Mouse (Mus musculus): ENCODE results near the gene Xrcc2. TPM values are rescaled to one million over a fixed set of nuclear protein-coding genes. Genes with fewer than 3 reads are reported as not detected.
"Not testable (repeated sequence)": the region's sequence is repeated elsewhere in the genome, so short reads cannot be mapped to it uniquely, and the experiment has no call there.

Xrcc2 gene
- total RNA-seq (2021): 1 to 10 TPM; 5.6 to 7.2 TPM

- DNase-seq: peak; percentile 97 to 98
- intact Hi-C loops (cut with DNase I): no loop called here
Measured at GRCm38 (mm10) chr5:25705567-25706349, at the start of gene Xrcc2. Gene Xrcc2, minus strand, starts transcription at chr5:25705825.

GRCm38 (mm10) chr5:25754236-25754766 is 48.7 kb upstream of the Xrcc2 start:
- intact Hi-C loops (cut with DNase I): no loop called here
- DNase-seq: peak; percentile 61 to 64

- intact Hi-C loops (cut with DNase I): no loop called here
- DNase-seq: no peak
Measured at GRCm38 (mm10) chr5:25753556-25754235, 48.1 kb upstream of the Xrcc2 start.

GRCm38 (mm10) chr5:25752862-25753261 is 47.2 kb upstream of the Xrcc2 start:
- DNase-seq: peak; percentile 40 to 56
- intact Hi-C loops (cut with DNase I): no loop called here

GRCm38 (mm10) chr5:25751552-25751951 is 45.9 kb upstream of the Xrcc2 start:
- no peak for DNase-seq
- intact Hi-C loops (cut with DNase I): no loop called here

GRCm38 (mm10) chr5:25748613-25749012 is 43.0 kb upstream of the Xrcc2 start:
- peak in 1 of 2 experiments; percentile 24 for DNase-seq
- intact Hi-C loops (cut with DNase I): no loop called here

GRCm38 (mm10) chr5:25747904-25748303 is 42.3 kb upstream of the Xrcc2 start:
- intact Hi-C loops (cut with DNase I): no loop called here
- DNase-seq: no peak

GRCm38 (mm10) chr5:25738902-25739301 is 33.3 kb upstream of the Xrcc2 start:
- DNase-seq; intact Hi-C loops (cut with DNase I): not testable (repeated sequence)

- intact Hi-C loops (cut with DNase I): no loop called here
- no peak for DNase-seq
Measured at GRCm38 (mm10) chr5:25738448-25738847, 32.8 kb upstream of the Xrcc2 start.

- no peak for DNase-seq
- intact Hi-C loops (cut with DNase I): no loop called here
Measured at GRCm38 (mm10) chr5:25735861-25736260, 30.2 kb upstream of the Xrcc2 start.

GRCm38 (mm10) chr5:25734318-25734717 is 28.7 kb upstream of the Xrcc2 start:
- peak; percentile 45 to 70 for DNase-seq
- intact Hi-C loops (cut with DNase I): loop anchor here (1.0 to 5.0 kb wide), 2 partner anchors 297 to 314 kb away; no protein-coding TSS in a partner anchor

- intact Hi-C loops (cut with DNase I): no loop called here
- DNase-seq: no peak
Measured at GRCm38 (mm10) chr5:25724134-25724675, 18.6 kb upstream of the Xrcc2 start.

GRCm38 (mm10) chr5:25723016-25723415 is 17.4 kb upstream of the Xrcc2 start:
- intact Hi-C loops (cut with DNase I): no loop called here
- peak; percentile 9 to 33 for DNase-seq

GRCm38 (mm10) chr5:25719390-25719789 is 13.8 kb upstream of the Xrcc2 start:
- intact Hi-C loops (cut with DNase I): no loop called here
- no peak for DNase-seq

- intact Hi-C loops (cut with DNase I); DNase-seq: not testable (repeated sequence)
Measured at GRCm38 (mm10) chr5:25713001-25713706, 7.5 kb upstream of the Xrcc2 start.

GRCm38 (mm10) chr5:25704702-25705566 is 691 bp downstream of the Xrcc2 start:
- intact Hi-C loops (cut with DNase I): no loop called here

GRCm38 (mm10) chr5:25697941-25698340 is 7.7 kb downstream of the Xrcc2 start:
- intact Hi-C loops (cut with DNase I): no loop called here
- DNase-seq: peak in 1 of 2 experiments; percentile 5

More at GRCm38 (mm10) chr5:25704702-25705566, 691 bp downstream of the Xrcc2 start:
- no peak for DNase-seq

- intact Hi-C loops (cut with DNase I): no loop called here
- DNase-seq: no peak
Measured at GRCm38 (mm10) chr5:25696256-25696655, 9.4 kb downstream of the Xrcc2 start.

GRCm38 (mm10) chr5:25695786-25696185 is 9.8 kb downstream of the Xrcc2 start:
- DNase-seq: no peak
- intact Hi-C loops (cut with DNase I): no loop called here
